In genomic region chr10:43477459-43477858, GRCm38 (mm10) we compare ENCODE assay signal across 7 mouse cellular contexts. TPM values are rescaled to one million over a fixed set of nuclear protein-coding genes. Genes with fewer than 3 reads are reported as not detected.
DNase-seq lines count a peak whose midpoint lies in the region; ATAC-seq and TF ChIP-seq lines count a peak whose summit lies in the region.

No protein-coding gene starts in this region.

- ATAC-seq in forebrain, embryonic 11.5 days (replicated peaks; ENCODE audit: low FRiP score) = no peak
- ATAC-seq in liver, embryonic 12.5 days = no peak

- no peaks in the 10 kb centered on the region for H3K9me3 ChIP-seq in forebrain, embryonic 11.5 days (ENCODE audit: control insufficient read depth, low read length)
- H3K9me3 ChIP-seq in liver, embryonic 12.5 days (replicated peaks) = no peaks in the 10 kb centered on the region

- H3K4me3 ChIP-seq in testis, adult 2 months (ENCODE audit: control insufficient read depth, low read depth, low read length) = peak overlapping the region; percentile 92; the same call in 1 of the 2 replicates
- H3K4me3 ChIP-seq in forebrain, embryonic 11.5 days (ENCODE audit: low read depth, low read length) = peak overlapping the region; percentile 87
- peak overlapping the region; percentile 74 for H3K4me3 ChIP-seq in liver, embryonic 12.5 days

- H3K27ac ChIP-seq in testis, adult 2 months (ENCODE audit: control insufficient read depth, insufficient read depth, low read depth, low read length) = no peak overlapping the region
- peak overlapping the region; percentile 94 for H3K27ac ChIP-seq in forebrain, embryonic 11.5 days (ENCODE audit: low read depth, low read length)
- peak overlapping the region; percentile 33; the same call in 1 of the 2 replicates for H3K27ac ChIP-seq in liver, embryonic 12.5 days

- TF ChIP-seq POLR2A in testis, adult 2 months (IDR thresholded peaks at IDR 0.05; ENCODE audit: control insufficient read depth, low read depth, low read length) = no peak

- H3K9ac ChIP-seq in forebrain, embryonic 11.5 days (ENCODE audit: low read length) = peak overlapping the region; percentile 99
- H3K9ac ChIP-seq in liver, embryonic 12.5 days = peak overlapping the region; percentile 86

- no peaks in the 10 kb centered on the region for H3K36me3 ChIP-seq in testis, adult 2 months (ENCODE audit: control insufficient read depth, insufficient read depth, low read length)
- H3K36me3 ChIP-seq in forebrain, embryonic 11.5 days (ENCODE audit: control insufficient read depth, insufficient read depth, low read length) = no peaks in the 10 kb centered on the region
- H3K36me3 ChIP-seq in liver, embryonic 12.5 days = no peaks in the 10 kb centered on the region

- no peaks in the 10 kb centered on the region for H3K27me3 ChIP-seq in testis, adult 2 months (ENCODE audit: control insufficient read depth, insufficient read depth, low read length)
- H3K27me3 ChIP-seq in forebrain, embryonic 11.5 days (ENCODE audit: control insufficient read depth, insufficient read depth, low read length) = no peaks in the 10 kb centered on the region
- H3K27me3 ChIP-seq in liver, embryonic 12.5 days (replicated peaks) = no peaks in the 10 kb centered on the region

- H3K4me2 ChIP-seq in forebrain, embryonic 11.5 days (ENCODE audit: low read depth, low read length, severe bottlenecking) = peak overlapping the region; percentile 95
- peak overlapping the region; percentile 99 for H3K4me2 ChIP-seq in liver, embryonic 12.5 days

- WGBS in forebrain, embryonic 11.5 days = 2% methylated on average over 9 of the region's 9 CpGs
- whole genome bisulfite sequencing in liver, embryonic 12.5 days (ENCODE audit: insufficient replicate concordance) = 29% methylated on average over 9 of the region's 9 CpGs

- DNase-seq in testis, postnatal 10 days (ENCODE audit: low spot score) = no peak
- DNase-seq in forebrain, embryonic 11.5 days (ENCODE audit: low spot score) = no peak
- no peak for DNase-seq in right cerebral cortex, postnatal 10 days (ENCODE audit: low spot score in 2 of 2)
- DNase-seq in right cerebral cortex, postnatal 25 days = no peak
- no peak for DNase-seq in right cerebral cortex, postnatal 4 days

- H3K4me1 ChIP-seq in testis, adult 2 months (ENCODE audit: control insufficient read depth, insufficient read depth, low read length) = peaks cover 16% of the 10 kb centered on the region
- peaks cover 13% of the 10 kb centered on the region; the same call in 1 of the 2 replicates for H3K4me1 ChIP-seq in forebrain, embryonic 11.5 days (replicated peaks; ENCODE audit: control insufficient read depth, insufficient read depth, low read length)
- H3K4me1 ChIP-seq in liver, embryonic 12.5 days = peaks cover 44% of the 10 kb centered on the region

- TF ChIP-seq CTCF in testis, adult 2 months (IDR thresholded peaks at IDR 0.05; ENCODE audit: control insufficient read depth, insufficient read depth, insufficient replicate concordance, low read depth, low read length) = no peak

RNA-seq across cellular contexts. Expression of gene Bend3, which starts 1.2 kb away (rescaled TPM):
- polyA plus RNA-seq in testis, adult 2 months (2012; rRNA removed) = 3.9 and 4.4 TPM in 2 replicates
- polyA plus RNA-seq in forebrain, embryonic 11.5 days (2014; fragmentation: Nextera tagmentation; extraction: Ambion mirVana) = 11.9 and 13.4 TPM in 2 replicates
- 3.0 and 4.2 TPM in 2 replicates for polyA plus RNA-seq in liver, embryonic 12.5 days (2016; fragmentation: Nextera tagmentation; extraction: Ambion mirVana)

RNA-seq across cellular contexts. Expression of gene Gm9803, which starts 46.4 kb away (rescaled TPM):
- polyA plus RNA-seq in testis, adult 2 months (2012; rRNA removed) = 258 and 271 TPM in 2 replicates
- 11.1 and 12.2 TPM in 2 replicates for polyA plus RNA-seq in forebrain, embryonic 11.5 days (2014; fragmentation: Nextera tagmentation; extraction: Ambion mirVana)
- 9.6 and 11.7 TPM in 2 replicates for polyA plus RNA-seq in liver, embryonic 12.5 days (2016; fragmentation: Nextera tagmentation; extraction: Ambion mirVana)

Comparison
In these comparisons a context has a peak if more than half of its experiments do, and no peak if none do; other contexts are left out.
1. RNA of gene Gm9803, which starts 46.4 kb away (polyA plus RNA-seq): 258 to 271 TPM in testis, adult 2 months; 11.1 to 12.2 TPM in forebrain, embryonic 11.5 days and 9.6 to 11.7 TPM in liver, embryonic 12.5 days; every median in the first group is over 10 times any median in the second.
2. Peak in every context shown above with its lines, with median percentiles within 50 percentile points of each other: H3K4me3 ChIP-seq.